Mouse (Mus musculus) spleen, postnatal 10 days (tissue): ENCODE measurements around the gene Srrm1.

Experiments
- DNase-seq, 2 experiments: peaks; one replicate each; pipeline ENCODE4 v3.0.0; 2021 to 2022; ENCODE audit warnings: low spot score in 2 of 2

The Srrm1 gene

DNA sequence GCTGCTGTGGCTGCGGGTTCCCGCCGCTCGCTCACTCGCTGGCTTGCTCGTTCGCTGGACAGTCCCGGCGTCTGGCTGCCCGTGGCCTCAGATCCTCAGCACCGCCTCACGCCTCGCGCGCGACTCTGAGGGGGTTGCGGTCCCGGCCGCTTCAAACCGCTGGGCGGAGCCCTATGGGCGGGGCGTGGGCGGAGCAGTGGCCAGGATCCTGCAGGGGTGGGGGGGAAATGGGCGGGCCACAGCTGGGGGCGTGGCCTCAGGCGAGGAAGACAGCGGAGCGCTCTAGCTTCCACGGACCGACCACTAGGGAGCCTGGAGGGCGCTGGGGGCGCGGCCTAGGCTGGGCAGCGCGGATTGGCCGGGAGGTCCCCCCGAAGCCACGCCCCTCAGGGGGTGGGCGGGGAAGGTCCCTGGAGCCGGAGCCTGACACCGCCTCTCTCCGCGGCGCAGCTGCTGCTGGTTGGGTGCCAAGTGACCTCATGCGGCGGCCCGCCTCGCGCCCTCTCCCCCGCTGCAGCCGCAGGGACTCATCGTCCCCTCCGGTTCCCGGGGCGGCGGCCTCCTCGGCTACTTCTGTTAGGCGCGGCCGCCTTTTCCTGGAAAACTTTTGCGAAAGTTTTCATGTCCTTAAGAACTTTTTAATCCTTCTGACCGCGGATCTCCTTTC, 80.3 kb downstream of the Srrm1 start, which contains the start of gene Clic4:
Gene Clic4 (minus strand): TSS at position 175 of the 667 bp plus-strand sequence.
- peak; percentile 99 to 100 for DNase-seq

DNA sequence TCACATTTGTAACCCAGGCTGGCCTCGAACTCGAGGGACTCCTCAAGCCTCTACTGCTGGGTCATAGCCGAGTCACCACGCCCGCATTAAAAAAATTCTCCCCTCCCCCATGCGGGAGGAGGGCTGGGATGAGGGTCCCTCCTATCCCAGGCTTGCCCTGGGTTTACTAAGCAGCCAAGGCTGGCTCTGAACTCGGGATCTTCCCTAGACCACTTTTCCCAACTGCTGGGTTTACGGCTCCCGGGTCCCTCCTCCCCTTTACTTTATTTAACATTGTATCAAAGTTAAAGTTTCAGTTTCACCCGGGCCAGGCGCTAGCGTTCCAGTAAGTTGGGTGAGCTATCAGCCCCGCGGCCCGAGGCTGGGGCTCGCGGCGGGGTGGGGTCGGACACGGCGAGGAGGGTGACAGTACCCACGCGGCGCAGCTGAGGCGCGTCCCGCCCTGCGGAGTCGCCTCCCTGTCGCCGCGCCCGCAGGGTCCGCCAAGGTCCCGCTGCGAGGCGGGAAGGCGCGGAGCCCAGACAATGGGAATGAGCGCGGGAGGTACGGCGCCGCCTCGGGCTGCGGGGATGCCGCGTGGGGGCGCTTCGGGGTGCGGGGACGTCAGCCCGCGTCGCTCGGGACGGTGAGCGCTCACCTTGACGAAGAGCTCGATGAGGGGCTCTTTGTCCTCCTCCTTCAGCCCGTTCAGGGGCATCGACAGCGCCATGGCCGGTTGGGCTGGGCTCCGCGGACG, 81.1 kb downstream of the Srrm1 start:
- DNase-seq: peak; percentile 72 to 77

DNA sequence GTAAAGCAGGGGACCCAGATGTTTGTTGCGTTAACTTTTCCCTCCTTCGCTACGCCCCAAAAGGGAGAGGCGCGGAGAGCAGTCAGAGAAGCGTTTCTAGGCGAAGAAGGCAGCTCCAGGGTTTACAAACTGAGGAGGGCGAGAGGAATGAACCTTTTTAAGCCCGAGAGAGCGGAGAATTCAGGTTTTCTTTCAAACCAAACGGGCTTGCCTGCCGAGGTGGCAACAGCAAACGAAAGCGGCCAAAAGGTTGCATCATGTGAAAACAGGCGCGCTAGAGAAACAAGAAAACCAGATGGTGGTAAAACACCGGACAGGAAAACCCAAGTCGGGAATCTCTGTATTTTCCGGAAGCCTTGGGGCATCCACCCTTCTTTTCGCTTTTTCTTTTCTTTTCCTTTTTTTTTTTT, 81.7 kb downstream of the Srrm1 start:
- peak; percentile 48 to 58 for DNase-seq
